Mouse (Mus musculus): Measurements from ENCODE around the gene Rpl11. TPM values are rescaled to one million over a fixed set of nuclear protein-coding genes. Genes with fewer than 3 reads are reported as not detected.

Gene Rpl11
- polyA plus RNA-seq, 1 experiment from 2014 or later, result 303 TPM

DNA sequence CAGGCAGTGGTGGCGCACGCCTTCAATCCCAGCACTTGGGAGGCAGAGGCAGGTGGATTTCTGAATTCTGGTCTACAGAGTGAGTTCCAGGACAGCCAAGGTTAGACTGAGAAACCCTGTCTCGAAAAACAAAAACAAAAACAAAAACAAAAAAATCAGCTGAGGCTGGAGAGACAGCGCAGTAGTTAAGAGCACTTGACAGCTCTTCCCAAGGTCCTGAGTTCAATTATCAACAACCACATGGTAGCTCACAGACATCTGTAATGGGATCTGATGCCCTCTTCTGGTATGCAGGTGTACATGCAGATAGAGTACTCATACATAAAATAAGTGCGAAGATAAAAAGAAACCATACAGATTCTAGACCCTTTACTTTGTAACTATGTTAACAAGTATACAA, 615 bp upstream of the Rpl11 start:
- WGBS, result 81% methylated on average over 5 of the region's 5 CpGs
- no peak for DNase-seq (ENCODE audit: low spot score)
- H3K9ac ChIP-seq, result no peak overlapping the region
- H3K36me3 ChIP-seq (replicated peaks; ENCODE audit: control insufficient read depth, insufficient read depth), result peaks cover 32% of the 10 kb centered on the region
- no peak for ATAC-seq (ENCODE audit: low FRiP score)
- no peak overlapping the region for H3K4me2 ChIP-seq (replicated peaks)
- peaks cover 9% of the 10 kb centered on the region for H3K4me1 ChIP-seq (replicated peaks; ENCODE audit: control insufficient read depth, insufficient read depth, low read length)
- no peak overlapping the region for H3K4me3 ChIP-seq (replicated peaks; ENCODE audit: low read length)
- H3K27me3 ChIP-seq (ENCODE audit: control insufficient read depth, insufficient read depth, low read length), result no peaks in the 10 kb centered on the region
- H3K27ac ChIP-seq, result no peak overlapping the region
- H3K9me3 ChIP-seq (ENCODE audit: control insufficient read depth, low read length), result no peaks in the 10 kb centered on the region

GRCm38 (mm10) chr4:136052534-136053246, 538 bp downstream of the Rpl11 start:
- H3K9ac ChIP-seq, result peak overlapping the region; percentile 99
- H3K27me3 ChIP-seq (ENCODE audit: control insufficient read depth, insufficient read depth, low read length), result no peaks in the 10 kb centered on the region
- WGBS, result under 1% methylated on average over 49 of the region's 50 CpGs
- peak; percentile 88 for ATAC-seq (ENCODE audit: low FRiP score)
- H3K36me3 ChIP-seq (replicated peaks; ENCODE audit: control insufficient read depth, insufficient read depth), result peaks cover 43% of the 10 kb centered on the region
- H3K27ac ChIP-seq, result peak overlapping the region; percentile 93
- H3K4me1 ChIP-seq (replicated peaks; ENCODE audit: control insufficient read depth, insufficient read depth, low read length), result peaks cover 9% of the 10 kb centered on the region
- H3K4me2 ChIP-seq (replicated peaks), result peak overlapping the region; percentile 89
- peak overlapping the region; percentile 99 for H3K4me3 ChIP-seq (replicated peaks; ENCODE audit: low read length)
- H3K9me3 ChIP-seq (ENCODE audit: control insufficient read depth, low read length), result no peaks in the 10 kb centered on the region
- peak; percentile 27 for DNase-seq (ENCODE audit: low spot score)

DNA sequence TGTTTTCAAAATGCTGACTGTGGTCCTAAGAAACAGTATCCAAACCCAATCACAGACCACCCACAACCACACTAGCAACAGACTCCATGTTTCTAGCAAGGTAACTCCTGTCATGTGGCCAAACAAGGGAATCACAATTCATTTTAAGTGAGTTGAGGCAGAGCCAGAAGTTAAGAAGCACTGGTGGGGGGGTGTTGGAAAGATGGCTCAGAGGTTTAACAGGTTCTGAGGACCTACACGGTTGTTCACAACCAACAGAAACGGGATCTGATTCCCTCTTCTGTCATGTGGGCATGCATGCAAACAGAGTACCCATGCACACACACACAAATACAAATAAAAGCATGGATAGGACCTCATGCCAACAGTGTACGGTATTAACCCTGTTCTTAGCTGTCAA, 1.2 kb downstream of the Rpl11 start:
- ATAC-seq (ENCODE audit: low FRiP score) (no peak), DNase-seq (ENCODE audit: low spot score) (no peak)
- Histone ChIP-seq H3K27me3 (ENCODE audit: control insufficient read depth, insufficient read depth, low read length) (no peaks in the 10 kb centered on the region), H3K9me3 (ENCODE audit: control insufficient read depth, low read length) (no peaks in the 10 kb centered on the region), H3K36me3 (replicated peaks; ENCODE audit: control insufficient read depth, insufficient read depth) (peaks cover 49% of the 10 kb centered on the region), H3K4me1 (replicated peaks; ENCODE audit: control insufficient read depth, insufficient read depth, low read length) (peaks cover 9% of the 10 kb centered on the region), H3K4me2 (replicated peaks) (peak overlapping the region; percentile 89), H3K4me3 (replicated peaks; ENCODE audit: low read length) (peak overlapping the region; percentile 99), H3K27ac (no peak overlapping the region), H3K9ac (peak overlapping the region; percentile 99)
- 8% methylated on average over 3 of the region's 3 CpGs for WGBS

DNA sequence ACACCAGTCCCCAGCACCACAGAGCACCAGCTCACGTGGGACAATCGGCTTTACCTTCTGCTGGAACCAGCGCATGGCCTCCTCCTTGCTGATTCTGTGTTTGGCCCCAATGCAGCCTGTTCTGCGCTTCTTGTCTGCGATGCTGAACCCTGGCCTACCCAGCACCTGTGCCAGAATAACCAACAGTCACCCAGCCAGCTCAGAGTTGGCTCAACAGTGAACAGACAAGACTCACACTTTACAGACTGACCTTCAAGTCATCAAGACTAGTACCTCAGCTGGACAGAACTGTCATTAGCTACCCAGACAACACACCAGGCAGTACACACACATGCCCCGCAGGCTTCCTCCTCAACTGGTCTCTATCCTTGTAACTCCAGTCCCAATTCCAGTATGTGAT, 3.0 kb downstream of the Rpl11 start:
- Histone ChIP-seq H3K4me1 (replicated peaks; ENCODE audit: control insufficient read depth, insufficient read depth, low read length) (peaks cover 9% of the 10 kb centered on the region), H3K9ac (no peak overlapping the region), H3K4me3 (replicated peaks; ENCODE audit: low read length) (no peak overlapping the region), H3K27ac (no peak overlapping the region), H3K36me3 (replicated peaks; ENCODE audit: control insufficient read depth, insufficient read depth) (peaks cover 63% of the 10 kb centered on the region), H3K4me2 (replicated peaks) (no peak overlapping the region), H3K27me3 (ENCODE audit: control insufficient read depth, insufficient read depth, low read length) (no peaks in the 10 kb centered on the region), H3K9me3 (ENCODE audit: control insufficient read depth, low read length) (no peaks in the 10 kb centered on the region)
- 94% methylated on average over 6 of the region's 6 CpGs for WGBS
- ATAC-seq (ENCODE audit: low FRiP score) (no peak), DNase-seq (ENCODE audit: low spot score) (no peak)

DNA sequence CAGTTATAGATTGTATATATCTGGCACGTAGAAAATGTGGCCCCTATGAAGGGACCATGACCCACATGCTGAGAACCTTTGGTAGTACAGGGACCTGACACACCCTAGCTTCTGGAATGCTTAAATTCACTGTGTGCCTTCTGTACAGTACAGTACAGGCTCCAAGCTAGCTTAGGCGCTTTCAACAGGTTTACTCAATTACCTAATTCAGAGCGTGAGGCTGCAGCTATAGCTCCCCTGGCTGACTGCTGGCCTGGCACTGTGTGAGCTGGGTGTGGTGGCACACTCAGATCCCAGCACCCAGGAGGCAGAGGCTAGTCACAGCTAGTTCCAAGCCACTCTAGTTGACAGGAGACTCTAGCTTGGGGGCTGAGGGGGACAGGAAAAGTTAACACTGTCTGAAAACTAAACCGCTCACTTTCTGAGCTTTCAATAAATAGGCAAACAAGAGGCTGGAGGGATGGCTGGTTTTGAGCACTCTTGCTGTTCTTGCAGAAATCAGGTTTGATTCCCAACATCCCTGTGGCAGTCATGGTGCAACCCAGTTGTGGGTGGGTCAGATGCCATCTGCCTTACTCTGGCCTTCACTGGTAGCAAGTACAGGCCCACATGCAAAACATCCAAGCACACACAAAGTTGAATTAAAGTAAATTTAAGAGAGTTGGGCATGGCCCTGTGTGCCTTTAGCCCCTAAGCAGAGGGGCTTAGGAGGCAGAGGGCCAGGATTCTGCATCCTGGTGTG, 4.8 kb downstream of the Rpl11 start:
- no peak overlapping the region for H3K4me2 ChIP-seq (replicated peaks)

GRCm38 (mm10) chr4:136047626-136048025, 5.6 kb downstream of the Rpl11 start:
- Histone ChIP-seq H3K9ac (no peak overlapping the region), H3K9me3 (ENCODE audit: control insufficient read depth, low read length) (no peaks in the 10 kb centered on the region), H3K36me3 (replicated peaks; ENCODE audit: control insufficient read depth, insufficient read depth) (peaks cover 83% of the 10 kb centered on the region), H3K4me2 (replicated peaks) (no peak overlapping the region), H3K27me3 (ENCODE audit: control insufficient read depth, insufficient read depth, low read length) (no peaks in the 10 kb centered on the region), H3K4me1 (replicated peaks; ENCODE audit: control insufficient read depth, insufficient read depth, low read length) (peaks cover 9% of the 10 kb centered on the region), H3K27ac (no peak overlapping the region), H3K4me3 (replicated peaks; ENCODE audit: low read length) (no peak overlapping the region)
- no peak for ATAC-seq (ENCODE audit: low FRiP score)
- 66% methylated on average over 4 of the region's 4 CpGs for WGBS
- no peak for DNase-seq (ENCODE audit: low spot score)

More for the DNA sequence above, 4.8 kb downstream of the Rpl11 start:
- WGBS, result 76% methylated on average over 4 of the region's 4 CpGs
- DNase-seq (ENCODE audit: low spot score) (no peak), ATAC-seq (ENCODE audit: low FRiP score) (no peak)
- Histone ChIP-seq H3K4me1 (replicated peaks; ENCODE audit: control insufficient read depth, insufficient read depth, low read length) (peaks cover 9% of the 10 kb centered on the region), H3K9me3 (ENCODE audit: control insufficient read depth, low read length) (no peaks in the 10 kb centered on the region), H3K36me3 (replicated peaks; ENCODE audit: control insufficient read depth, insufficient read depth) (peaks cover 79% of the 10 kb centered on the region), H3K27ac (no peak overlapping the region), H3K4me3 (replicated peaks; ENCODE audit: low read length) (no peak overlapping the region), H3K27me3 (ENCODE audit: control insufficient read depth, insufficient read depth, low read length) (no peaks in the 10 kb centered on the region), H3K9ac (no peak overlapping the region)

DNA sequence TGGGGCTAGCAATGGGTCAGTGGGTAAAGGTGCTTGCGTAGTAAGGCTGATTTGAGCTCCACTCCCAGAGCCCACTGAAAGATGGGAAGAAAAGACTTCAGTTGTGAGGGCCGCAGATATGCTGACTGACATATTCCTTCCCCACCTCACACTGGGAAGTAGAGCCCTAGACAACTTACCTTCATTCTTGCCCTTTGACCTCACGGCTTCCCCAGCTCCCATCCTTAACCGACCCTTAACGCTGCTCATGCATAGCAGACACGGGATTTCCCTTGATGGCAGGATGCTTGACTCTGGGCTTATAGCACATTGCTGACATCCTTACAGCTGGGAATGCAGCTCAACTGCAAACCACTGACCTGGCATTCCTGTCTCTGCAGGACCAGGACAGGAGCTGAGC, 6.3 kb downstream of the Rpl11 start:
- 81% methylated on average over 6 of the region's 6 CpGs for WGBS
- Histone ChIP-seq H3K4me1 (replicated peaks; ENCODE audit: control insufficient read depth, insufficient read depth, low read length) (peaks cover 5% of the 10 kb centered on the region), H3K4me2 (replicated peaks) (no peak overlapping the region), H3K27me3 (ENCODE audit: control insufficient read depth, insufficient read depth, low read length) (no peaks in the 10 kb centered on the region), H3K9me3 (ENCODE audit: control insufficient read depth, low read length) (no peaks in the 10 kb centered on the region), H3K4me3 (replicated peaks; ENCODE audit: low read length) (no peak overlapping the region), H3K9ac (no peak overlapping the region), H3K36me3 (replicated peaks; ENCODE audit: control insufficient read depth, insufficient read depth) (peaks cover 82% of the 10 kb centered on the region), H3K27ac (no peak overlapping the region)
- no peak for DNase-seq (ENCODE audit: low spot score)
- no peak for ATAC-seq (ENCODE audit: low FRiP score)

DNA sequence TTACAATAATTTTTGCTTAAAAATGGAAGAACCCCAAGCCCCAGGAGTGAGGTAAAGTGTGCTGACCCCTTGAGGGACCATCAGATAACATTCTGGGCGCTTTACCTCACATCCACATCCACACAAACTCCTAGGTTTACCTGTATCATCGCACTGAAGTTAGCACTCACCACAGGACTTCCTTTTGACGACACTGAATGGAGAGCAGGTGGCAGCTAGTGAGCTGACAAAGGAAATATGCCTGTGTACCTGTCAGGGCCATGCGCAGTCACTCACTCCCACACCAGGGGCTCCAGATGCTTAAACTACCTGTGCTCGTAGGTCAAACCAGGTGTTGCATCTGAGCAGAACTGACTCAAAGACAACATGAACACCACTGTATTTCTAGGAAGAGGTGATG, 8.1 kb downstream of the Rpl11 start:
- H3K9ac ChIP-seq, result no peak overlapping the region
- H3K4me3 ChIP-seq (replicated peaks; ENCODE audit: low read length), result no peak overlapping the region
- 91% methylated on average over 5 of the region's 5 CpGs for WGBS
- no peak overlapping the region for H3K27ac ChIP-seq
- H3K9me3 ChIP-seq (ENCODE audit: control insufficient read depth, low read length), result no peaks in the 10 kb centered on the region
- no peaks in the 10 kb centered on the region for H3K27me3 ChIP-seq (ENCODE audit: control insufficient read depth, insufficient read depth, low read length)
- peaks cover 64% of the 10 kb centered on the region for H3K36me3 ChIP-seq (replicated peaks; ENCODE audit: control insufficient read depth, insufficient read depth)
- H3K4me1 ChIP-seq (replicated peaks; ENCODE audit: control insufficient read depth, insufficient read depth, low read length), result no peaks in the 10 kb centered on the region
- ATAC-seq (ENCODE audit: low FRiP score), result no peak
- H3K4me2 ChIP-seq (replicated peaks), result no peak overlapping the region
- DNase-seq (ENCODE audit: low spot score), result no peak

- H3K9ac ChIP-seq, result no peak overlapping the region
- no peak for ATAC-seq (ENCODE audit: low FRiP score)
- no peaks in the 10 kb centered on the region for H3K27me3 ChIP-seq (ENCODE audit: control insufficient read depth, insufficient read depth, low read length)
- no peaks in the 10 kb centered on the region for H3K9me3 ChIP-seq (ENCODE audit: control insufficient read depth, low read length)
- no peak overlapping the region for H3K27ac ChIP-seq
- H3K4me3 ChIP-seq (replicated peaks; ENCODE audit: low read length), result no peak overlapping the region
- 84% methylated on average over 6 of the region's 6 CpGs for WGBS
- no peak for DNase-seq (ENCODE audit: low spot score)
- peaks cover 52% of the 10 kb centered on the region for H3K36me3 ChIP-seq (replicated peaks; ENCODE audit: control insufficient read depth, insufficient read depth)
- no peaks in the 10 kb centered on the region for H3K4me1 ChIP-seq (replicated peaks; ENCODE audit: control insufficient read depth, insufficient read depth, low read length)
- H3K4me2 ChIP-seq (replicated peaks), result no peak overlapping the region
Observed at GRCm38 (mm10) chr4:136043784-136044400, 9.3 kb downstream of the Rpl11 start.

Data from hindbrain, embryonic 14.5 days (tissue).